Comparison of ENCODE assay signal across 9 mouse cellular contexts in the genomic region with DNA sequence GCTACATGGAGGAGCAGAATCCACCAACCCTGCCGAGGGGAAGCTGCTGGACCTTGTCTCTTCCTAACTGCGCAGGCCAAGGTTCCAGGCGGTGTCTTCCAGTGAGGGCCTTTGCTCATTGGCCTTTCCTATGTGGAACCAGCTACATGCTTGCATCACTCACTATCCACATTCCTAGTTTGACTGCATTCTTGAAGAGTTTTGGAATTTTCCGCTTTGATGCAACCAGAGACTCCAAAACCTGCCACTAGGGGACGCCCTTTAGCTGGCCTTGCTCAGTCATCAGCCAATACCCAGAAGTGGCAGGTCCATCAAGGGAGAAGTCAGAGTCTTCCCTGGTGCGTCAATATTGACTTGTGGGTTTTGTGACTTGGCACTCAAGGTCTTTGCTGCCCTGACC.
DNase-seq lines count a peak whose midpoint lies in the region; ATAC-seq and TF ChIP-seq lines count a peak whose summit lies in the region.
"Had no signal": no experiment of that assay in that cellular context is flagged by ENCODE, and none has a peak within 500 bp of the region (broad histone marks: within the 10 kb centered on the region; RNA-seq: fewer than 3 reads in every experiment).

No protein-coding gene starts in this region.

- 13% methylated on average over 6 of the region's 6 CpGs for WGBS in kidney, postnatal 0 days
- WGBS in liver, embryonic 13.5 days (ENCODE audit: insufficient replicate concordance), result 18% methylated on average over 6 of the region's 6 CpGs

- no peak overlapping the region for H3K4me2 ChIP-seq in kidney, postnatal 0 days (ENCODE audit: low read length)
- H3K4me2 ChIP-seq in liver, embryonic 13.5 days, result no peak overlapping the region
- H3K4me2 ChIP-seq: embryonic facial prominence, embryonic 12.5 days had no signal

- H3K9me3 ChIP-seq in kidney, postnatal 0 days (replicated peaks; ENCODE audit: low read length), result no peaks in the 10 kb centered on the region
- H3K9me3 ChIP-seq in liver, embryonic 13.5 days (replicated peaks), result no peaks in the 10 kb centered on the region
- H3K9me3 ChIP-seq: embryonic facial prominence, embryonic 12.5 days had no signal

- ATAC-seq in kidney, postnatal 0 days (replicated peaks; ENCODE audit: low FRiP score, low read depth), result peak; percentile 87
- no peak for ATAC-seq in liver, embryonic 13.5 days (ENCODE audit: low read depth)

- H3K27ac ChIP-seq in kidney, postnatal 0 days, result no peak overlapping the region
- no peak overlapping the region for H3K27ac ChIP-seq in liver, embryonic 13.5 days
- H3K27ac ChIP-seq: embryonic facial prominence, embryonic 12.5 days had no signal

- H3K9ac ChIP-seq in kidney, postnatal 0 days (ENCODE audit: low read depth, low read length), result no peak overlapping the region
- H3K9ac ChIP-seq in liver, embryonic 13.5 days, result no peak overlapping the region
- H3K9ac ChIP-seq: embryonic facial prominence, embryonic 12.5 days had no signal

- H3K36me3 ChIP-seq in kidney, postnatal 0 days (ENCODE audit: insufficient read depth, low read length), result no peaks in the 10 kb centered on the region
- no peaks in the 10 kb centered on the region for H3K36me3 ChIP-seq in liver, embryonic 13.5 days
- H3K36me3 ChIP-seq: embryonic facial prominence, embryonic 12.5 days had no signal

- intact Hi-C loops in gastrocnemius, postnatal 36 days (cut with DNase I), result loop anchor here (2.0 to 5.0 kb wide), 2 partner anchors 208 to 797 kb away; no protein-coding TSS in a partner anchor

- TF ChIP-seq CTCF in kidney, postnatal 0 days (IDR thresholded peaks at IDR 0.05; ENCODE audit: low read depth), result peak; percentile 98

- no peak overlapping the region for H3K4me3 ChIP-seq in kidney, postnatal 0 days (replicated peaks; ENCODE audit: low read depth, low read length)
- H3K4me3 ChIP-seq in liver, embryonic 13.5 days (replicated peaks), result no peak overlapping the region
- H3K4me3 ChIP-seq: embryonic facial prominence, embryonic 12.5 days had no signal

- no peaks in the 10 kb centered on the region for H3K4me1 ChIP-seq in kidney, postnatal 0 days (replicated peaks; ENCODE audit: insufficient read depth, low read length)
- H3K4me1 ChIP-seq in liver, embryonic 13.5 days (replicated peaks), result no peaks in the 10 kb centered on the region
- H3K4me1 ChIP-seq: embryonic facial prominence, embryonic 12.5 days had no signal

- H3K27me3 ChIP-seq in kidney, postnatal 0 days (ENCODE audit: insufficient read depth, low read length), result no peaks in the 10 kb centered on the region
- H3K27me3 ChIP-seq in liver, embryonic 13.5 days, result no peaks in the 10 kb centered on the region
- H3K27me3 ChIP-seq: embryonic facial prominence, embryonic 12.5 days had no signal

- peak; percentile 62 for DNase-seq in 3134 (ENCODE audit: extremely low read depth, insufficient read length, low spot score)
- peak; percentile 91 for DNase-seq in R1 (ENCODE audit: low read depth, low spot score)
- peak; percentile 77 to 85 for DNase-seq in cerebellum, postnatal 4 days (ENCODE audit: low spot score in 2 of 2)
- peak; percentile 60 to 67 for DNase-seq in gastrocnemius, postnatal 36 days
- peak; percentile 86 for DNase-seq in kidney, postnatal 0 days (ENCODE audit: low spot score)
- DNase-seq in liver, embryonic 13.5 days, result peak; percentile 19
- peak; percentile 83 for DNase-seq in ovary, postnatal 14 days (ENCODE audit: low spot score)
- DNase-seq in thymus, postnatal 10 days (ENCODE audit: low spot score in 2 of 2), result peak; percentile 23 to 75

Comparison
In these comparisons a context has a peak if more than half of its experiments do, and no peak if none do; other contexts are left out.
1. DNase-seq: peak in every context shown above with its lines; median percentile 91 in R1; 86 in kidney, postnatal 0 days; 83 in ovary, postnatal 14 days; 81 in cerebellum, postnatal 4 days; 64 in gastrocnemius, postnatal 36 days; 62 in 3134; 49 in thymus, postnatal 10 days; 19 in liver, embryonic 13.5 days.